Mouse (Mus musculus) neural tube, embryonic 12.5 days (tissue): ENCODE results near the gene Naa30. TPM values are rescaled to one million over a fixed set of nuclear protein-coding genes. Genes with fewer than 3 reads are reported as not detected.

Source experiments
- ATAC-seq: fragments of 200-750 bp; cut with Nextera tagmentation; 2 replicates; pipeline ENCODE4 v1.8.0; 2017; ENCODE audit warnings: low read depth, mild to moderate bottlenecking, moderate TSS enrichment, moderate library complexity; ENCODE audit not compliant: low FRiP score
- H3K27ac ChIP-seq: fragments of 300-500 bp; sonication (generic); 2 replicates; pipeline ENCODE4 v1.5.1; 2016
- H3K27me3 ChIP-seq: fragments of 300-500 bp; sonication (generic); replicated peaks from 2 replicates; pipeline ENCODE4 v1.6.1; 2016; ENCODE audit warnings: mild to moderate bottlenecking
- H3K36me3 ChIP-seq: fragments of 300-500 bp; sonication (generic); 2 replicates; pipeline ENCODE4 v1.6.1; 2016; ENCODE audit warnings: mild to moderate bottlenecking
- H3K4me1 ChIP-seq: fragments of 300-500 bp; sonication (generic); 2 replicates; pipeline ENCODE4 v1.6.1; 2016
- H3K4me2 ChIP-seq: fragments of 300-500 bp; sonication (generic); replicated peaks from 2 replicates; pipeline ENCODE4 v1.6.1; 2016; ENCODE audit warnings: mild to moderate bottlenecking
- H3K4me3 ChIP-seq: fragments of 300-500 bp; sonication (generic); 2 replicates; pipeline ENCODE4 v1.5.1; 2016
- H3K9ac ChIP-seq: fragments of 300-500 bp; sonication (generic); 2 replicates; pipeline ENCODE4 v1.6.1; 2016; ENCODE audit warnings: mild to moderate bottlenecking
- H3K9me3 ChIP-seq: fragments of 300-500 bp; sonication (generic); 2 replicates; pipeline ENCODE4 v1.6.1; 2016; ENCODE audit warnings: mild to moderate bottlenecking
- WGBS: fragments of 180-500 bp; shearing (Covaris S2); methylation state at CpG from one replicate; pipeline ENCODE4 v1.1.7; 2016; 5-methylcytosine and 5-hydroxymethylcytosine counted together
- polyA plus RNA-seq: library from polyadenylated mRNA; unstranded; fragments of >200 nt; fragmentation: Nextera tagmentation; extraction: Ambion mirVana; gene quantifications from 2 replicates; pipeline ENCODE4 v1.2.1, GENCODE M21; 2016

Gene Naa30
- 24.0 and 26.6 TPM in 2 replicates for polyA plus RNA-seq

- ATAC-seq: peak; percentile 95
- H3K36me3 ChIP-seq: no peaks in the 10 kb centered on the region
- WGBS: under 1% methylated on average over 59 of the region's 86 CpGs
- peaks cover 19% of the 10 kb centered on the region for H3K4me1 ChIP-seq
- H3K9me3 ChIP-seq: no peaks in the 10 kb centered on the region
- H3K27ac ChIP-seq: peak within 1 kb of the TSS; percentile 75; the same call in 1 of the 2 replicates
- peak within 1 kb of the TSS; percentile 84 for H3K4me2 ChIP-seq
- no peaks in the 10 kb centered on the region for H3K27me3 ChIP-seq
- H3K9ac ChIP-seq: peak within 1 kb of the TSS; percentile 96
- H3K4me3 ChIP-seq: peak within 1 kb of the TSS; percentile 98
Observed at GRCm38 (mm10) chr14:49171867-49172581, at the start of gene Naa30. Gene Naa30, plus strand, starts transcription at chr14:49172226.

DNA sequence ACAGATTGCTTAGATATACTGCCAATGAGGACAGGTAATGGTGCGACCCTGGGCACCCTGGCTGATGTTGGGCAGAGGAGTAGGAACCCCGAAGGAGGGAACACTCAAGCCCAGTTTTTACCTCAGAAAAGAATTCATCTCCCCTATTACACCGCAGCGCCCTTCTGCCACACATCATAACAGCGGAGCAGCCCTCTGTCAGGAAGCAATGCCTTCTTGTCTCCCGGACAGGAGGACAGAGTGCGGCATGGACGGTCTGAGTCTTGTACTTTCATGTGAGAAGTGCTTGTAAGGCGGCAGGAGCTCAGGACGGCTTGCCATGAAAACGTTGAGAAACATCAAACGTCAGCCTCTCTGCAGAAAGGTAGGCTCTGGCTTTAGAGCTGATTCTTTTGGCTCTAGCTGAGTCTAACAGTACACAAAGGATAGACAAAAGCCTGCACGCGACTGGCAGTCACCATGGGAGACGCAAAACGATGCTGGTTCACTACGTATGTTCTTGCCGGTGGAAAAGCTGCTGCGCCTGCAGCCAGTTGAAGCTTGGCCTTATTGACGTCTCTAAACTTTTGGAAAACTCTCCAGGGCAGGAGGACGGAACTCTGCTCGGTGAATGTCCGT is 44.8 kb upstream of the Naa30 start:
- no peaks in the 10 kb centered on the region for H3K36me3 ChIP-seq
- no peak overlapping the region for H3K9ac ChIP-seq
- H3K27me3 ChIP-seq: no peaks in the 10 kb centered on the region
- no peak overlapping the region for H3K4me3 ChIP-seq
- H3K4me1 ChIP-seq: no peaks in the 10 kb centered on the region; the same call in 1 of the 2 replicates
- 54% methylated on average over 23 of the region's 23 CpGs for WGBS
- H3K4me2 ChIP-seq: peak overlapping the region; percentile 40
- no peak; the same call in 1 of the 2 replicates for ATAC-seq
- no peaks in the 10 kb centered on the region for H3K9me3 ChIP-seq
- no peak overlapping the region for H3K27ac ChIP-seq

DNA sequence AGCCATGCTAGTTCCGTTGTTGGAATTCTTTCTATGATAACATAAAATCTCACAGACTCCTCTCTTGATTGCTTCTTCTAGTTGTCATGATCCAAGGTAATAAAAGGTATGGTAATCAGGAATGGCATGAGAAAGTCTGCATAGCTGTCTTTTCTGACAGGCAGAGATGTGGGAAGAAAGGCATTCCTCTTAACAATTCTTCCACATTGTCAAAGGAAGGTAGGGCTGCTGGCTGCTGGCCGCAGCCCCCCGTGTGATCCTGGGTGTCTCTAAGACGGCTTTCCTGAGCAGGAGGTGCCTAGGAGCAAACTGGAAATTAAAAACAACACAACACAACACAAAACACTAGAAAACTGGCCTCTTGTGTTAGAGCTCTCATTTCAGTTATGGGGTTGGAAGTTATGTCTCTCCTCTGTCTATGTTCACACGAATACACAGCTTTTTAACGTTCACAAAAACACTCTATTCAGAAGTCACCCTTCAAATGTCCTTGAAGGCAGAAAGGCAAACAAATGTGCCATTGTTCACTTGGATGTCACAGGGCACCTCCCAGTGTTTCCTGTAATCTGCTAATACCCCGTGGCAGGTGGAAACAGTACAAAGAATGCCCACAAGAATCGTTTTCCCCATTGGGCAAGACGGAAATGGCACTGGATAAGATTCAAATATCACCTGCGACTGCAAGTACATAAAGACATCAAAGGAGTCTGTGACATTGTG is 43.3 kb upstream of the Naa30 start:
- no peaks in the 10 kb centered on the region; the same call in 1 of the 2 replicates for H3K4me1 ChIP-seq
- H3K27me3 ChIP-seq: no peaks in the 10 kb centered on the region
- no peak overlapping the region for H3K4me2 ChIP-seq
- H3K9ac ChIP-seq: no peak overlapping the region
- no peaks in the 10 kb centered on the region for H3K36me3 ChIP-seq
- no peaks in the 10 kb centered on the region for H3K9me3 ChIP-seq
- H3K27ac ChIP-seq: no peak overlapping the region
- ATAC-seq: no peak
- 52% methylated on average over 10 of the region's 10 CpGs for WGBS
- H3K4me3 ChIP-seq: no peak overlapping the region

DNA sequence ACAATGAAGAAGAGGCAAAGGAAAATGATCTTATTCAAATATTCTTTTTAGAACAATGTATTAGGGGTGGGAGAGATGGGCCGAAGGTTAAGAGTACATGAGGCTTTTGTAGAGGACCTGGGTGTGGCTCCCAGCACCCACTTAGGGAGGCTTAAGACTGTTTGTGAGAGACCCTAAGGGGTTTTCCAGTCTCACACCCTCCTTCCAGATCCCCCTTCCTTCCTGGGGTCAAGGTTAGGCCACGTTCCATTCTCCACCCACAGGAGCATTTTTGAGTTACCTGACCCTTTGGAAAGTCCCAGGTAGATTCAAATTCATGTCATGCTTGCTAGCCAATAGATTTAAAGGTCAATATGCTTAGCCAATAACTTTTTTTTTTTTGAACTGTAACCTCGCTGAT is 39.6 kb upstream of the Naa30 start:
- H3K9me3 ChIP-seq: no peaks in the 10 kb centered on the region
- H3K27me3 ChIP-seq: no peaks in the 10 kb centered on the region
- H3K27ac ChIP-seq: no peak overlapping the region
- H3K9ac ChIP-seq: no peak overlapping the region
- 87% methylated on average over 3 of the region's 3 CpGs for WGBS
- ATAC-seq: no peak
- no peaks in the 10 kb centered on the region; the same call in 1 of the 2 replicates for H3K4me1 ChIP-seq
- H3K4me3 ChIP-seq: no peak overlapping the region
- no peak overlapping the region for H3K4me2 ChIP-seq
- H3K36me3 ChIP-seq: no peaks in the 10 kb centered on the region

DNA sequence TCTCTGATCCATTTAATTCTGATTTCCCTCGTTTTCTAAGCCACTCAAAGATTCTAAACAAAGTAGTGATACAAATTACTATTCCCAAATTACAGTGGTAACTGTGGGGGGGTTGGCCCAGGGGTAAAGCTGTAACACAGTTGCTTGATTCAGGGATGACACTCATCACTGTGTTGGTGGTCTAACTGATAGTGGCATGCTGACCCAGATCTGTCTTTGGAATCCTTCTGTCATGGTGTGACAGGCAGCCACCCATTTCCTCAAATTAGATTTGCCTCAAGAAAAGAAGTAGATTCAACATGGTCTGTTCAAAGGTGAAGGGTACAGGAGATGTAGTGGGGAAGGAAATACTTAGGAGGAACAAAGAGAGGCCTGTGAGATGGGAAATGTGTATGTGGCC is 33.9 kb upstream of the Naa30 start:
- no peak overlapping the region for H3K4me2 ChIP-seq
- H3K36me3 ChIP-seq: no peaks in the 10 kb centered on the region
- no peak overlapping the region for H3K4me3 ChIP-seq
- no peak for ATAC-seq
- H3K27ac ChIP-seq: no peak overlapping the region
- H3K9ac ChIP-seq: no peak overlapping the region
- H3K9me3 ChIP-seq: no peaks in the 10 kb centered on the region
- H3K4me1 ChIP-seq: peaks cover 5% of the 10 kb centered on the region; the same call in 1 of the 2 replicates
- 60% methylated on average over 1 of the region's 1 CpGs for WGBS
- H3K27me3 ChIP-seq: no peaks in the 10 kb centered on the region

DNA sequence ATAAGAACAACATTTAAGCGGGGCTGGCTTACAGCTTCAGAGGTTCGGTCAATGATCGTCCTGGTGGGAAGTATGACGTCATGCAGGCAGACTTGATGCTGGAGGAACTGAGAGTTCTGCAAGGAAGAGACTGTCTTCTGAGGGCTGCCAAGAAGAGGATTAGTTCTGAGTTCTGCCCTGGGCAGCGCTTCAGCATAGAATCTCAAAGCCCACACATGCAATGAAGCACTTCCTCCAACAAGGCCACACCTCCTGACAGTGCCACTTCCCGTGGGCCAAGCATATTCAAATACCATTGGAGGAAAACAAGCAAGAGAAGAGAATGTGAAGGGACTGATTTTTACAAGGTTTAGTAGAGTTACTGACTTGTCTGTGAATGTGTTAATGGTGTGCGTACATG is 31.3 kb upstream of the Naa30 start:
- H3K9ac ChIP-seq: no peak overlapping the region
- H3K4me3 ChIP-seq: no peak overlapping the region
- no peak overlapping the region for H3K27ac ChIP-seq
- no peaks in the 10 kb centered on the region for H3K27me3 ChIP-seq
- no peak for ATAC-seq
- peaks cover 5% of the 10 kb centered on the region; the same call in 1 of the 2 replicates for H3K4me1 ChIP-seq
- no peak overlapping the region for H3K4me2 ChIP-seq
- H3K9me3 ChIP-seq: no peaks in the 10 kb centered on the region
- WGBS: 92% methylated on average over 7 of the region's 7 CpGs
- no peaks in the 10 kb centered on the region for H3K36me3 ChIP-seq

- ATAC-seq: no peak
- Histone ChIP-seq H3K4me1 (no peaks in the 10 kb centered on the region), H3K4me3 (no peak overlapping the region), H3K9ac (no peak overlapping the region), H3K9me3 (no peaks in the 10 kb centered on the region), H3K27me3 (no peaks in the 10 kb centered on the region), H3K27ac (no peak overlapping the region), H3K36me3 (no peaks in the 10 kb centered on the region), H3K4me2 (no peak overlapping the region)
- WGBS: 56% methylated on average over 7 of the region's 7 CpGs
Observed at GRCm38 (mm10) chr14:49153801-49154200, 18.2 kb upstream of the Naa30 start.

DNA sequence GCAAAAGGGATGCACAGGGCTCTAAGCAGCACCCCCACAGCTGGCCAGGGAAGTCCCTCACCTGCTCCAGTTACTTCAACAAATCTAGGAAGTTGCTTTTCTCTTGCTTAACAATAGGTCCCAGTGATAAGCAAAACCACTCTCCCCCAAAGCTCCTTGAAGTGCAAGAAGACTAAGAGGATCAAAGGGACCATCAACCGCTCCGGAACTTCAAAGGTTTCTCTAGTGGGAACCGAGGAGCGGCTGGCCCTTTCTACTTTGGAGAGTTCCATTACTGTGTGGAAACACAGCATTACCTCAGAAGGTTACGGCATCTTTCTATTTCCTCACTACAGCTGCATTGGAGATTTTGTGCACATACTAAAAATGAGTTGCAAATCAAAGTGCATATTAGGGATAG is 16.5 kb upstream of the Naa30 start:
- no peak overlapping the region for H3K9ac ChIP-seq
- H3K27me3 ChIP-seq: no peaks in the 10 kb centered on the region
- H3K9me3 ChIP-seq: no peaks in the 10 kb centered on the region
- no peaks in the 10 kb centered on the region for H3K36me3 ChIP-seq
- 17% methylated on average over 5 of the region's 5 CpGs for WGBS
- H3K4me2 ChIP-seq: no peak overlapping the region
- no peaks in the 10 kb centered on the region for H3K4me1 ChIP-seq
- H3K27ac ChIP-seq: no peak overlapping the region
- H3K4me3 ChIP-seq: no peak overlapping the region
- no peak for ATAC-seq

DNA sequence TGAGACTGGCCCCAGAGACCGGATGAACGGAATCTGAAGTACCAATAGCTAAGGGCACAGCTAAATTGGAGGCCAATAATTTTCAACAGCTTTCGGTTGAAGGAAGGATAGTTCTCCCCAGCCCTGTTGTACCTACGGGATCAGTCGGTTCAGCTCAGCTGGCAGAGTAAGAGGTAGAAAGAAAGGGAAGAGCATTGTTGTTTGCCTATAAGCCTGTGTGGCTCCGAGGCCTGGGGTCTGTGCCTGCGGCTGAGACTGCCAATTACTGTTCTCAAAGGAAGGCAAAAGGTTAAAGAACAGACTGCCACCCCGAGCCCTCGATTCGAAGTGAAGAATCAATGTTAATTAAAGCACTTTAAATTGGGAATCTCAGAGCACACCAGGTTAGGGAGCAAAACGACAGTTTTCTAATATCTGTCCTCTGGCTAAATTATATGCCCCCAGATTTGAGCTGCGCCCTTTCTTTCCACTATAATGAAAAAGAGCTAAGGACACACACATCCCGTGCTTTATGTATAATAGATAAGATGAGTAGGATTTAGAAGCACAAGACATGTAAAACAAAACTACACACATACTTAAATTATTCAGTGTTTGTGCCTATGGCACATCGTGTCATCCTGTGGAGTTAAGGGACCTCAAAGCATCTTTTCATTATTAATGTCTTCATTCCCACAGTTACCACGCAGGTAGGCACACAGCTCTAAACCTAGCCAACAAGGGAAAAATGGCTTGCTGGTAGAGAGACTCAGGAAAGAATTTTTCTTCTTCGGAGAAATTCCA is 13.7 kb upstream of the Naa30 start:
- WGBS: 79% methylated on average over 16 of the region's 16 CpGs
- H3K9me3 ChIP-seq: no peaks in the 10 kb centered on the region
- no peak overlapping the region for H3K9ac ChIP-seq
- no peaks in the 10 kb centered on the region for H3K4me1 ChIP-seq
- H3K4me2 ChIP-seq: no peak overlapping the region
- no peak for ATAC-seq
- H3K4me3 ChIP-seq: no peak overlapping the region
- no peaks in the 10 kb centered on the region for H3K36me3 ChIP-seq
- H3K27ac ChIP-seq: no peak overlapping the region
- H3K27me3 ChIP-seq: no peaks in the 10 kb centered on the region

DNA sequence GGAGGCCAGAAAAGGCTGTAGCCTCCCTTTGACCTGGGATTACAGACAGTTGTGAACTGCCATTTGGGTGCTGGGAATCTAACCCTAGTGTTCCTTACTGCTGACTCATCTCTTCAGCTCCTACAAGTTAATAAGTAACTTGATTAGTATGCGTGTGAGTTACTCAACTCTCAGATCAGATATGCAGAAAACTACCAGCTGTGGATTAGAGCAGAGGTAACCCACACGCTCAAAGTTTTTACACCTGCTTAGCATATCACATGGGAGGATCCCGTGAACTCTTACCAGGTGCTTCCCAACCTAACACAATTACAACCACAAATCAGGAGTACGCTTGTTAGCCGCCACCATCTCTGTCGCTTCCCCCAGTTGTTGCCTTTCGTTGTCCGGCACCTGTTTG is 740 bp upstream of the Naa30 start:
- Histone ChIP-seq H3K4me3 (peak overlapping the region; percentile 98), H3K27me3 (no peaks in the 10 kb centered on the region), H3K9ac (peak overlapping the region; percentile 96; the same call in 1 of the 2 replicates), H3K9me3 (no peaks in the 10 kb centered on the region), H3K4me2 (peak overlapping the region; percentile 84), H3K36me3 (no peaks in the 10 kb centered on the region), H3K4me1 (peaks cover 19% of the 10 kb centered on the region), H3K27ac (no peak overlapping the region)
- ATAC-seq: peak; percentile 33
- 38% methylated on average over 8 of the region's 8 CpGs for WGBS

DNA sequence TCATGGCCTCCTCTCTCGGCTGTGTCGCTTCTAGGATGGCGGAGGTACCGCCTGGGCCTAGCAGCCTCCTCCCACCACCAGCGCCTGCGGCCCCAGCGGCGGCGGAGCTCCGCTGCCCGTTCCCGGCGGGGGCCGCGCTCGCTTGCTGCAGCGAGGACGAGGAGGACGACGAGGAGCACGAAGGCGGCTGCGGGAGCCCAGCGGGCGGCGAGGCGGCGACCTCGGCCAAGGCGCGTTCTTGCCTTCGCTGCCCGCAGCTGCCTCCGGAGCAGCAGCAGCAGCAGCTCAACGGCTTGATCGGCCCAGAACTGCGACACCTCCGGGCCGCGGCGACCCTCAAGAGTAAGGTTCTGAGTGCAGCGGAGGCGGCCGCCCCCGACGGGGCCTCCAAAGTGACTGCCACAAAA is 559 bp downstream of the Naa30 start:
- Histone ChIP-seq H3K9me3 (no peaks in the 10 kb centered on the region), H3K9ac (peak overlapping the region; percentile 96), H3K4me3 (peak overlapping the region; percentile 98), H3K4me1 (peaks cover 19% of the 10 kb centered on the region), H3K27ac (peak overlapping the region; percentile 75; the same call in 1 of the 2 replicates), H3K27me3 (no peaks in the 10 kb centered on the region), H3K36me3 (no peaks in the 10 kb centered on the region), H3K4me2 (peak overlapping the region; percentile 84)
- WGBS: under 1% methylated on average over 46 of the region's 46 CpGs
- ATAC-seq: peak; percentile 88
